Mouse (Mus musculus) liver, adult 10 weeks (tissue): ENCODE measurements around the gene Hdgfl2. TPM values are rescaled to one million over a fixed set of nuclear protein-coding genes. Genes with fewer than 3 reads are reported as not detected.

Source experiments
- polyA plus RNA-seq: library from polyadenylated mRNA; stranded (reverse); fragments of 350-450 nt; fragmentation: Illumina TruSeq; extraction: RNeasy Lipid Tissue Mini Kit (QIAGEN cat#74804); gene quantifications from one replicate; pipeline ENCODE4 v1.2.3, GENCODE M21; 2014; ENCODE audit warnings: low read depth, low replicate concordance

Hdgfl2 gene
- 4.5 TPM for polyA plus RNA-seq

DNA sequence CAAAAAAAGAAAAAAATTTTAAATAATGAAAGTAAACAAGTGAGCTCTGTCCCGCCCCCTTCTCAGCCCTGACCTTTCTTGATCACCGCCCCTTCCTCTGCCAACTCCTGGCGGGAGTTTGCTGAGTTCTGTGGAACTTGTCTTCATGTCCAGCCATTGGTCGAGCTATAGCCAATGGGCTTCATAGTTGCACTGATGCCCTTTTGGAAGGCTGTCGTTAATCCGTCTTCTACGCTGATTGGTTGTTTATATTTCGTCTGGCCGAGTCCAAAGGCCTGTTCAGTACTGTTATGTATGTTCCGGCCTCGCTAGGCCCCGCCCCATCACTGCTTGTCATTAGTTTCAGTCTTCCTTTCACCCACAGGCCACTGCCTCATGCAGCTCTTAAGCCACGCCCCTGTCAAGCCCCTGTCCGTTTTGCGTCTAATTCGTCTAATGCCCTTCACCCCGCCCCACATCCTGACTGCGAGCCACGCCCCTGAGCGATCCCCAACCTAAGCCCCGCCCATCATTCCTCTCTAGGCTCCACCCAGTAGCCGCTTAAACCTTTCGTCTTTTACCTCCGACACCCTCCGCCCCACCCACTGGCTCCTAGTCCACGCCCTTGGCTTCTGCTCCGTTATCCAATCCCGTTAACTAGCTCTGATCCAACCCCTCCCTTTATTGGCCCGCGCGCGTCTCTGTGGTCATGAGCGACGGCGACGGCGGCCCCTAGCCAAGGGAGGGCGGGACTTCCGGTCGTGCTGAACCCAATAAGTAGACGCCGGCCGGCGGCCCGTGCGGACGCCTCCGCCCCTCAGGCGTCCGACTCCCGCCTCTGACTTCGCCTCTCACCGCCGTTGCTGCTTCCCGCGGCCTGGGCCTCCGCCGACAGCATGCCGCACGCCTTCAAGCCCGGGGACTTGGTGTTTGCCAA is at the start of gene Hdgfl2:
Gene Hdgfl2 (plus strand): TSS at position 755 of the 916 bp plus-strand sequence.

DNA sequence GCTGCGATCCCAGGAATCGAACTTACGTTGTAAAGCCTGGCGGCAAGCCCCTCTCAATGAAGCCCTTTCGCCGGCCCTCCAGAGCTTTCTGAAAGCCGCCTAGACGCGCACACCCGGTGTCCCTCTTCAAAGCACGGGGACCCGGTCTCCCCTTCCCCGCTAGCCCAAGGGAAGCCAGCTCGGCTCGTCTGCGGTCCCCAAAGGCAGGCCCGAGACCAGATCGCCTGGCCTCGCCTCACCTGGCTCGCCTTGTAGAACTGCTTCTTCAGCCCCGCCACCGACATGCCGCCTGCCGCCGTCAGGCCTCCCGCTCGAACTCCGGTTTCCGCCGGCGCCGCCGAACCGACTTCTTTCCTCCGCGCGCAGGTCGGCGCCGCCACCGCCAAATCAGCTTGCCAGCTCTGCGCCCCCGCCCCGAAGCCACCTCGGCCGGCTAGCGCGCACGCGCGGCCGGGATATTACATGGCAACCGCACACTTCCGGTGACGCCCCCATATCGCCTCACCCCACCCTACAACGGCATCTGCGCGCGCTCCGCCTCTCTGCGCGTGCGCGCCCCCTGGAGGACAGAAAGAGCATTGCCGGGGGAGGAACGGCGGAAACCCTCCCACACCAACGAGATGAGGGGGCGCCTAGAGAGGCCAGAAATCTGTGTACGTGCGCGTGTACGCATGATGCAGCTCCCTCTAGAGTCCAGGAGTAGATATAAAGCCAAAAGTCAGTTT is 43.1 kb upstream of the Hdgfl2 start, which contains the start of gene Sh3gl1:
Gene Sh3gl1 (minus strand): TSS at position 460 of the 725 bp plus-strand sequence.

DNA sequence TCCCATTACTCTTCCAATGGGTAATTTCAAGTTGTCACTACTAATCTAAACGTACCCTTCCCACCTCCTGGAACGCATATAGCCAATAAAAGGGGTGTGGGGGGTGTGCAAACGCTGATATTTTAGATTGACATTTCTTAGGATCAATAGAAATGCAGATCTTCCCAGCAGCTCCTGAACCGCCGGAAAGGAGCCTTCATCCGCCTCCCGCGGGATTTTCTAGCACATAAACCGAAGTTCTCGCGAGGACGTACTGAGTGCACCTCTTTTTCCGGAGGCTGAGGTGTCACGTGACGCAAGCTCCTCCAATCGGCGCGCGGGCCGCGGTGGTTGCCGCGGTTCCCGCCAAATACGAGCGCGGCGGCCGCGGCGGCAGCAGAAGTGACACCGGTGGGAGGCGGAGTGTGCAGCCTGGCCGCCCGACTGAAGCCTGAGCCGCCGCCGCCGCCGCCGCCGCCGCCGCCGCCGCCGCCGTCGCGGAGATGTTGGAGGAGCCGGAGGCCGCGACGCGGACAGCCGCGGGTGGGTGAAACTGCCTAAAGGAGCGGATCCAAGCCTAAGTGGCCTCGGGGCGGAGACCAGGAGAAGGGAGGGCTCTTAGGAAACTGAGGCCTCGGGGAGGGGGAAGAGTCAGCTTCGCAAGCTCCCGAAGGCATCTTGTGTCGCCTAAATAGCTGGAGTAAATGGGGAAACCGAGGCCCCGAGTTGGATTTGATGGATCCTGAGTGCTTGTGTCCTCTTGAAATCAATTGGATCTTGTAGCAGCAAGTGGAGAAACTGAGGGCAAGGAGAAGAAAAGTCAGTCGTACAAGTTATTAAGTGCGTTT is 39.2 kb upstream of the Hdgfl2 start, which contains the start of gene Chaf1a:
Gene Chaf1a (plus strand): TSS at position 410 of the 827 bp plus-strand sequence.

DNA sequence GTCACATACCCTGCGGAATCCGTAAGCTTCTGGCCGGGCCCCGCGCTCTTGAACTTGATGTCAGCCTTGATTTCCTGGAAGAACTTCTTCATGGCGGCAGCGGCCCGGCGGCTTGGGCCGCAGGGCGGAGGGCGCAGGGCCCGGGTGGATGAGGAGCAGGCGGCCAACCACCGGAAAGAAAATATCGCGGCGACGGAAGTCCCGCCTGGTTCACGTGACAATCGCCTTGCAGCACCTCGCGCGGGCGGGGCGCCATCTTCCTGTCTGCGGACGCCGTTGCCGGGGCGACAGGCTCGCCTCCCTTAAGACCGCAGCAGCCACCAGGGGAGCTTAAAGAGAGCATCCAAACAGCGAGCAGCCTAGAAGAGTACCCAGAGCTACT is 4.6 kb upstream of the Hdgfl2 start, which contains the start of gene Ubxn6:
Gene Ubxn6 (minus strand): TSS at position 202 of the 382 bp plus-strand sequence.

DNA sequence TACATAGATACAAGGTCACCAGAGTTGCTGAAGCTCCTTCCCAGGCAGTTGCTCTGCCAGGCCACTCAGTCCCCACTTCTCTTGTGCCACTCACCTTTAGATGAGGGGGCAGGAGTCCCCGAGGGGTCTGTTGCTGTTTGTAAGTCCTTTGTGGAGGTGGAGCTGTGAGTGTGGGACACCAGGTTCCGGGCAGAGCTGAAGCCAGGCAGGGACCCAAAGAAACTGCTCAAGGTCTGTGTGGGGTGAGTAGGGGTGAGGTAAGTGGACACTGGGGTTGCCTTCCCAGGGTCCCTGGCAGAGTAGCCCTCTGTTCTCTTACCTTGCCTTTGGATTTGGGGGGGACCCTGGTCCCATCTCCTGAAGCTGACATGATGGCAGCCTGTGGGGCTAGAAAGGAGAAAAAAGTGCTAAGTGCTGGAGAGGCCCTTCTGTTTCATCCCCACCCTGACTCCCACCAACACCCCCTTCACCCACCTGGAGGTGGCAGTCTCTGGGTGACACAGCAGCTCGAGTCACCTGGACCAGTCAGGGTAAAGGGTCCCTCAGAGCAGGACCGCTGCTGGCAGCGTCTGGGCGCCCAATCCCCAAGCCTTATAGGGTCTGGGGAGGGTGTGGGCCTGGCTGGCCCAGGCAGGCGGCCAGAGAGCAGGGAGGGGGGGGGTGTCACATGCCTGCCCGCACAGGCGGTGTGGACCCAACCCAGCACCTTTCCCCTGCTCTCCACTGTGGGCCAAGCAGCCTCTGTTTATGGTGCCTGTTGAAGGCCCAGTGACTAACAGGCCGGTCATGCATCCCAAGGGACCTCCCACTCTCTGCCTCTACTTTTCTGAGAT is 30.0 kb downstream of the Hdgfl2 start, which contains the start of gene Plin4:
Gene Plin4 (minus strand): TSS at position 585 of the 833 bp plus-strand sequence.

DNA sequence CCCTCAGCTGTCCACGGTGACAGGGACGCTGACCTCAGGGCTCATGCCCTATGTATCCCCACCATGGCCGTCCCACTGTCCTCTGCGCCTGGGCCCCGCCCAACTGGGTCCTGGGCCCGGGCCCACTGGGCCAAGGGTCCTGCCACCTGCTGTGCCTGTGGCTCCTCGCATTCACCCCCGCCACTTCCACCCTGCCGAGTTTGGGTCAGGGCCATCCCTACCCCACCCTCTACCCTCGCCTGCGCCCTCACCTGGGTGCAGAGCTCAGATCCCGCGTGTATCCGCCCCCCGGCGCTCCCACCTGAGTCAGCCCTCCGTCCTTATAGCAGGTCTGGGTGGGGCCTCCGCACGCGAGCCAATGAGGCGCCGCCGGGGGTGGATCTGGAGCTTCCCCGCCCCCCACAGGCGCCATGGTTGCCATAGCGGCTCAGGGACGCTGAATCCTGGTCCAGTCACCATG is 37.8 kb downstream of the Hdgfl2 start, which contains the start of gene Plin5:
Gene Plin5 (minus strand): TSS at position 346 of the 460 bp plus-strand sequence.

DNA sequence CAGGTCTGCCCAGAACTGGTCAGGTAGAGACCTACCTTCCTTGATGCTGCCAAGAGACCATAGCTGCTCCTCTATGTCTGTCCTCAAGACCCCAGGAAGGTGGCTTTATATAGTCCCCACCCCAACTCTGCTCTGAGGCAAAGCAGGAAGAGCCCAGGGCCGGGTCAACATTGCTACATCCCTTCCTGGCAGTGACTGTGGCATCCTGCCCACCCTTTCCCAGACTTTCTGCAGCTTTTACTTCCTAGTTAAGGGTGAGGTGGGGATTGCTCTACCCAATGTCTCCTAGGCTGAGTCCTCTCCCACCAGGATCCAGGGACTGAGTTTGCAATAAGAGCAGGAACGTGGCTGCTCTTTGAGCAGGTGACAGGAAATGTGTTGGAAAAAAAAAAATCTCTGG is 42.4 kb downstream of the Hdgfl2 start, which contains the start of gene Lrg1:
Gene Lrg1 (minus strand): TSS at position 176 of the 400 bp plus-strand sequence.

DNA sequence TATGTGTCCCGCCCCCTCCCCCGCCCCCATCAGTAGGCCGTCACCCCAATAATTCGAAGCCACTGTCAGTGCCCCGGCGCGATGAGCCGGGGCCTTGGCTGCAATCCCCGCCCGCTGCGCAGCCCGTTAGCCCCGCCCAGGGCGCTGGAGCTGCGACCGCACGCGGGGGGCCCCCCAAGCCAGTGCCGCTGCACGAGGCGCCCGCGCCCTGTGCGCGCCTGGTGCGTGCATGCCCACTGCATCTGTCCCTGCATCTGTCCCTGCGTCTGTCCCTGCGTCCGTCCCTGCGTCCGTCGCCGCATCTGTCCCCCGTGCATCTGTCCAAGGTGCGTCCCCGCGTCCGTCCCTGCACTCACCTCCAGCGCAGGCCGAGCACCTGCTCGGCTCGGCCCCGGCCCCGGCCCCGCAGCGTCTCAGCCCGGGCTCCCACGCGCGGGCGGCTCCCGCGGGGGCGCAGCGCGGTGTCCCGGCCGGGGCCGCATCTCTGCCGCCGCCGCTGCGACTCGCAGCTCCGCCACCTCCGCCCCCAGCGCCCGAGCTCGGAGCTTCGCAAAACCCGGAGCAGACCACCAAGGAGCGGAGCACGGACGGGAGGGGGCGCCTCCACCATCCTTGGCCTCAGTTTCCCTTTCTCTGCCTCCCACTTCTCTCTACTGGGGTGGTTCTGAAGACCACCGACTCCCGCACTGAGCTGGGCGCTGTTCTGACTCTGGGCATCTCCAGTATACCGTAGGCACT is 60.6 kb downstream of the Hdgfl2 start, which contains the start of gene Sema6b:
Gene Sema6b (minus strand): TSS at position 486 of the 738 bp plus-strand sequence.

Other genes with a start within 250 kb of the Hdgfl2 start
- gene Zfp119a, start 200.7 kb upstream of the Hdgfl2 start, polyA plus RNA-seq: 15.8 TPM
- 23.9 TPM for gene Zfp959, start 187.5 kb upstream of the Hdgfl2 start, polyA plus RNA-seq
- 11.8 TPM for gene Zfp119b, start 130.1 kb upstream of the Hdgfl2 start, polyA plus RNA-seq
- gene Ebi3, start 127.0 kb upstream of the Hdgfl2 start, polyA plus RNA-seq: not detected
- gene Yju2, start 120.5 kb upstream of the Hdgfl2 start, polyA plus RNA-seq: 0.45 TPM
- not detected for gene Shd, start 109.2 kb upstream of the Hdgfl2 start, polyA plus RNA-seq
- not detected for gene Fsd1, start 93.1 kb upstream of the Hdgfl2 start, polyA plus RNA-seq
- gene Stap2, start 74.0 kb upstream of the Hdgfl2 start, polyA plus RNA-seq: 10.6 TPM
- gene Mpnd, start 73.9 kb upstream of the Hdgfl2 start, polyA plus RNA-seq: 1.8 TPM
- gene Sh3gl1, start 43.0 kb upstream of the Hdgfl2 start, polyA plus RNA-seq: 0.42 TPM
- 0.13 TPM for gene Chaf1a, start 39.2 kb upstream of the Hdgfl2 start, polyA plus RNA-seq
- 15.0 TPM for gene Ubxn6, start 4.6 kb upstream of the Hdgfl2 start, polyA plus RNA-seq
- 0.24 TPM for gene Plin4, start 30.2 kb downstream of the Hdgfl2 start, polyA plus RNA-seq
- 8.7 TPM for gene Plin5, start 38.0 kb downstream of the Hdgfl2 start, polyA plus RNA-seq
- gene Lrg1, start 42.4 kb downstream of the Hdgfl2 start, polyA plus RNA-seq: 5.9 TPM
- not detected for gene Sema6b, start 60.7 kb downstream of the Hdgfl2 start, polyA plus RNA-seq
- gene Tnfaip8l1, start 82.8 kb downstream of the Hdgfl2 start, polyA plus RNA-seq: 7.9 TPM
- 15.3 TPM for gene Mydgf, start 104.3 kb downstream of the Hdgfl2 start, polyA plus RNA-seq
- gene Dpp9, start 139.3 kb downstream of the Hdgfl2 start, polyA plus RNA-seq: 1.1 TPM
- 2.0 TPM for gene Fem1a, start 177.2 kb downstream of the Hdgfl2 start, polyA plus RNA-seq
- gene Ticam1, start 197.2 kb downstream of the Hdgfl2 start, polyA plus RNA-seq: 0.61 TPM
- 6.8 TPM for gene Plin3, start 213.2 kb downstream of the Hdgfl2 start, polyA plus RNA-seq
- gene Arrdc5, start 220.7 kb downstream of the Hdgfl2 start, polyA plus RNA-seq: not detected
- gene Uhrf1, start 223.7 kb downstream of the Hdgfl2 start, polyA plus RNA-seq: not detected
- 0.64 TPM for gene Kdm4b, start 246.4 kb downstream of the Hdgfl2 start, polyA plus RNA-seq